Mouse (Mus musculus) right cerebral cortex, postnatal 10 days (tissue): ENCODE data around the gene Vmn2r27.

Source experiments
- DNase-seq, 2 experiments: peaks; one replicate each; pipeline ENCODE4 v3.0.0; 2021; ENCODE audit warnings: low spot score in 2 of 2

Gene Vmn2r27

DNA sequence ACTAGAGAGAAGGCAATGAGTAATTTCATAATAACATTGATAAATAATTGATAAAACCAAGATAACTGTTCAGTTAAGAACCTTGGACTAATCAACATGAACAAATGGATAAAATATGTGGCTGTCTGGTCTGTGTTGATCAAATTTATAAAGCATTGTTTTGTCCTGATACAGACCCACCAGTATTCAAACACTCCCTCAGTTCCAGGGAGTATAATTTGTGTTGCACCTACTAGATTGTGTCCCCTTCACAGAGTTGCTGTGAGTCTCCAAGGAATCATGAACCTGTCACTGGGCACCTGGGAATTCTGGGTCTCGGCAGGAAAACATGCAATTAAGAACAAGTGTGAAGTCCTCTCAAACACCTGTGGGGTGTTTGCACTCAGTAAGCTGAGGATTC is at the start of gene Vmn2r27:
Gene Vmn2r27 (minus strand): TSS at position 101 of the 400 bp plus-strand sequence.
- DNase-seq: no peak

DNA sequence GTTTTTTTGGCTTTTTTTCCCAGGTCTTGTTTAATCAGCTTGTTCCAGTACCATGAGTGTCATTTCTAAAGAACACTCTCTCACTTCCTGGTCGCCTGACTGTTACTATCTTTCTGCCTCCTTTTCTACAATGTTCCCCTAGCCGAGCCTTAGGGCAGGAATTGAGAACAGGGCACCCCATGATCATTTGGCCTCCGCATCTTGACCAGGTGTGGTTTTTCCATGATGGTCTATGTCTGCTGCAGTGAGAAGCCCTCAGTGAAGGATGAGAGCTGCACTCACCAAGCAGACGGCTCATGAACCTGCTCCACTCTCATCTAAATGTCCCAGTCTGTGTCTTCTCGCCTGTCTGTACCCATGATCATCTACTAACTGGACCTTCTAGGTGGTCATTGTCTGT is 46.6 kb upstream of the Vmn2r27 start:
- DNase-seq: no peak

DNA sequence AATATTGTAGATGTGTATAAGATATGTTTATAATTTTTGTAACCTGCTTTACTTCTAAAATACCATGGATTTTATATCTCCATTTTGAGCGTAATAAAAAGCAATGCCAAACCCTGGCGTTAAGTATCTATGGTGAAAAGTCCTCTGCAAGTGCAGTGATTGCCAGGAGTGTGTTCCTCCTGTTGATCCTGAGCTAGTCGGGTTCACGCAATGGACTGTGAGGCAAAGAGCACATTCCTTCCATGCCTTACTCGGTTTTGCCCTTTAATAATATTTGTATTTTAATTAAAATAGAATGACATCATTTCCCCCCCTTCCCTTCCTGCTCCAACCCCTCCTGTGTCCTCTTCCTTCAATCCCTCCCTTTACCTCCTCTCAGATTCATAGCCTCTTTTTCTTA is 46.0 kb upstream of the Vmn2r27 start:
- DNase-seq: no peak

- peak; percentile 28 to 30 for DNase-seq
Measured at GRCm38 (mm10) chr6:124273231-124273880, 41.7 kb upstream of the Vmn2r27 start.

DNA sequence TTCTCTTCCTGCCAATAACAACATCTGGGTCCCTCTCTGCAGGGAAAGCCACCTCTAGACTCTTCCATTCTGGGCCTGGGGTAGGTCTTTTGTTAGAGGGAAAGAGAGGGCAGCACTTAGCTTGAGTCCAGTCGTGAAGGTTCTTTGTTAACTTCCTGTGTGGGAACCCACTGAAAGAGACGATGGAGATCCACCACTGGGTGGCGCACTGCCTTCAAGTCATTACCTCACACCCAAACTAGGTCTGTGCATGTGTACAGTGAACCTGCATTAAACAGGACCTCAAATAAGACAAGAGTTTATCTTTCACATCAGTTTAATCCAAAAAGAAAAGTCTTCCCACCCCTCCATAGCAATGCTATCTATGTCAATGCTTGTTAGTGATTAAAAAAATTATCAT is 31.0 kb upstream of the Vmn2r27 start:
- DNase-seq: peak; percentile 61 to 83

DNA sequence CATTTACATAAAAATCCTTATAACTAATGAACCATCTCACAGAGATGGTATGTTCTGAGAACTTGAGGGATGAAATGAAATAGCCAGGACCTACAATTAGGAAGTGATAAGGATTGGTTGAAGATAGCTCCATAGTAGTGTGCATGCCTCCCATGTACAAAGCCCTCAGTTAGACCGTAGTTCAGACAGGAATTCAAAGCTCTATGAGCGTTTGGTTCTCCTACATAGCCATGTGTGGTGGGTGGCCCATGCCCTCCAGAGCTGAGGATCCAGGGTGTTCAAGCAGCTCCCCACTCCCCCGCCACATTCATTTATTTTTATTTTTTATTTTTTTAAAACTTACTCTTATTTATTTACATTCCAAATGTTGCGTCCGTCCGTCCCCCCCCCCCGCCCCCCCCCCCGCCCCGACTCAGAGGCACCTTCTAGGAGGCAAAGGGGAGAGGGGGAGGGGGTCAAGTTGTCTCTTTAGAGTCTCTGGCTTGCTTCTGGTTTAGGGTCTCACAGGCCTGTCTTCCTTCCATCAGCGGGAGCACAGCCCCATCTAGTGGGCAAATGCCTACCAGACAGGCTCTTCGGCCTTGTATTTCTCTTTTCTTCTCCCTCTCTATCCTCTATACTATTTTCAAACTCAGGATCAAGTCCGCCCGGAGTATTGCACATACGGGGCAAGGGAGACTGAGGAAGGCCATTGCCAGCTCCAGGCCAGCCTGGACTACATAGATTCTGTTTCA is 28.7 kb upstream of the Vmn2r27 start:
- peak; percentile 79 to 87 for DNase-seq

DNA sequence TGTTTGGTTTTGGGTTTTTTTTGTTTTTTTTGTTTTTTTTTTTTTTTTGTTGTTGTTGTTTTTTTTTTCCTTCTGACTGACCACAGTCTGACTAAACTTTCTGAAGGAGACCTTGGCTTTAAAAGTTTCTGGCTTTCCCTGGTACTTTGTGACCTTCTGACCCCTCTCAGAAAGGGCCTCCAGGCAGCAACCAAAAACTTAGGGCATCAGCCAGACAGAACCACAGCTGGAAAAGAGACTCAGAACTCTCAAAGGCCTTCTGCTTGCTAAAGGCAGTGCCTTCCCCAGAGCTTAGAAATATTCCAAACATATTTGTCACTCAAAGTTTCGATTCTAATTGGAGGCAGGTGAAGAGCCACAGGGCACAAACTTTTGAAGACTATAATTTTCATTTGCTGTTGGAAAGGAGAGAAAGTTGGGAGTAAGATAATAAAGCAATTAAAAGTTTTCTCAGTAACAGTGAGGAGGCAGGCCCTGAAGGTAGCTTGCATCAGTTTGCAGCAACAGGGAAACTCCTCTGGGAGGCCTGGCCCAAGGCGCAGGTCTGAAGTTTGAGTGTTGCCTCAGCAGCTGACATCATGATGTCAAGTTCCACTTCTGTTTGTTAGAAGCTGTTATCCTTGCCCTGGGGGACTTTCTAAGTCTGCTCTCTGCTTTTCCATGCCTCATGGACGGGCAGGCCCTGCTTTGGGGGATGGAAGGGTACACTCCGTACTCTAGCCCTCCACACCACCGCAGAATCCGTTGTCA is 24.2 kb upstream of the Vmn2r27 start:
- no peak for DNase-seq

DNA sequence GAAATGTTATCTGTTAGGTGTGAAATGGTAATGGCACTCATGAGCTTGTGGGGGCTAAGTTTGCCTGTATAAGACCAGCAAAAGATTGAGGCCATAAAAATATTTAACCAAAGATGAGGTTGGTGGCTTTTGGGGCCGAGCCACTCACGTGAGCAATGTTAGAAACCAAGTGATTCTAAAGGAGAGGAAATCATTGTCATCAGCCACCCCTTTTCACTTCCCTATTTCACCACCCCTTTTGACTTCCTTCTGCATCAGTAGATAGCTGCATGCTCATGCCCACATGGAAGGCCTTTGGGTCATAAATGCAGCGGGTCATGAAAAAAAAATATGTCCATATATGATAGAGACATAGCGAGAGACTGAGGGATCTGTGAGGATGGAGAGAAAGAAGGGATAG is 29.5 kb downstream of the Vmn2r27 start:
- DNase-seq: no peak

GRCm38 (mm10) chr6:124168499-124169257 is 63.0 kb downstream of the Vmn2r27 start:
- DNase-seq: no peak

DNA sequence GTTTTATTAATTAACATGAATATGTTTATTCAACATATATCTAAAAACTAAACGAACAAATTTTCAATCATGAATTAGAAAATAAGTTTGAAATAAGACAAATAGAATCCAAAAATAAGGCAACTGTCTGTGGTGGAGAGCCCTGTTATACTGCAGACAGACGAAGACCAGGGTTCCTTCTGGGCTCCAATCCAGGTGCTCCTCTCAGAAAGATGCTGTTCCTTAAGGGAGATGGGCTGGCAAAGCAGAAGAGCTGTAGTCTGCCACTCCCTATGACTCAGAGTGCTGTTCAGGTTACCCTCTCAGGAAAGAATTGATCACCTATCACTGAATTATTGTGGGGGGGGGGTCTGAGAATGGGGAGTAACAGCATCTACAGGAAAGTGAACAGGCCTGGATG is 65.1 kb downstream of the Vmn2r27 start:
- no peak for DNase-seq

DNA sequence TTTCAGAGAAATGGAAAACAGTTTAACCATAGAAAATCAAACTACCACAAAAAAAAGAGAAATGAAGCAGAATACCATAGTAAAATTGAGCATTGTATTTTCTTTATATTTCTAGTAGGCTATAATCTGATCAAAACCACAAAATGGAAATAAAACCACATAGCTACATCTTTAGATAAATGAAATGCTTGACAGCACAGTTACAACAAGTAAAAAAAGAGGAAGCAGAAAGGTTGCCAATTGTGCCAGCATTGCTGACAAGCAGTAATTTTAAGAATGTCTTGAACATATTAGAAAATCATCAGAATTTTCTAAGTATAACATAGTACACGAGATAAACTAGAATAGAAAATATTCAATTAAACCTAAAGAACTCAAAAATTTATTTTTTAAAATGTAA is 81.8 kb downstream of the Vmn2r27 start:
- DNase-seq: no peak
